Mouse (Mus musculus): ENCODE data around the gene Nrxn2. TPM values are rescaled to one million over a fixed set of nuclear protein-coding genes. Genes with fewer than 3 reads are reported as not detected.
A peak's percentile ranks its signal among the peaks of the same experiment; 100 is the strongest.

Gene Nrxn2
- polyA plus RNA-seq, 1 experiment, result 6.4 TPM

GRCm38 (mm10) chr19:6478566-6478965, 60.0 kb downstream of the Nrxn2 start:
- TF ChIP-seq CTCF (conservative IDR thresholded peaks at IDR 0.05; ENCODE audit: insufficient read depth, insufficient read length, low read depth, low read length), result no peak
- 92% methylated on average over 2 of the region's 2 CpGs for WGBS
- H3K27ac ChIP-seq (ENCODE audit: insufficient read depth, low read depth, low read length), result no peak overlapping the region

GRCm38 (mm10) chr19:6482886-6483285, 64.4 kb downstream of the Nrxn2 start:
- Histone ChIP-seq H3K4me1 (ENCODE audit: control insufficient read depth, insufficient read depth, low read length) (no peaks in the 10 kb centered on the region), H3K4me3 (ENCODE audit: insufficient read depth, low read depth, low read length) (no peak overlapping the region), H3K27me3 (replicated peaks; ENCODE audit: control insufficient read depth, insufficient read depth, low read length) (no peaks in the 10 kb centered on the region), H3K27ac (ENCODE audit: insufficient read depth, low read depth, low read length) (no peak overlapping the region), H3K36me3 (ENCODE audit: control insufficient read depth, insufficient read depth, low read length) (no peaks in the 10 kb centered on the region)
- TF ChIP-seq POLR2A (IDR thresholded peaks at IDR 0.05; ENCODE audit: low read depth, low read length) (no peak), CTCF (conservative IDR thresholded peaks at IDR 0.05; ENCODE audit: insufficient read depth, insufficient read length, low read depth, low read length) (no peak)
- WGBS, result 91% methylated on average over 6 of the region's 6 CpGs
- no peak for DNase-seq

More at GRCm38 (mm10) chr19:6478566-6478965, 60.0 kb downstream of the Nrxn2 start:
- Histone ChIP-seq H3K27me3 (replicated peaks; ENCODE audit: control insufficient read depth, insufficient read depth, low read length) (no peaks in the 10 kb centered on the region), H3K4me1 (ENCODE audit: control insufficient read depth, insufficient read depth, low read length) (no peaks in the 10 kb centered on the region), H3K36me3 (ENCODE audit: control insufficient read depth, insufficient read depth, low read length) (no peaks in the 10 kb centered on the region), H3K4me3 (ENCODE audit: insufficient read depth, low read depth, low read length) (no peak overlapping the region)
- no peak for DNase-seq

- no peak for DNase-seq
- Histone ChIP-seq H3K36me3 (ENCODE audit: control insufficient read depth, insufficient read depth, low read length) (no peaks in the 10 kb centered on the region), H3K4me1 (ENCODE audit: control insufficient read depth, insufficient read depth, low read length) (no peaks in the 10 kb centered on the region), H3K4me3 (ENCODE audit: insufficient read depth, low read depth, low read length) (no peak overlapping the region), H3K27me3 (replicated peaks; ENCODE audit: control insufficient read depth, insufficient read depth, low read length) (no peaks in the 10 kb centered on the region), H3K27ac (ENCODE audit: insufficient read depth, low read depth, low read length) (no peak overlapping the region)
- no peak for TF ChIP-seq CTCF (conservative IDR thresholded peaks at IDR 0.05; ENCODE audit: insufficient read depth, insufficient read length, low read depth, low read length)
- TF ChIP-seq POLR2A (IDR thresholded peaks at IDR 0.05; ENCODE audit: low read depth, low read length), result no peak
- WGBS, result 83% methylated on average over 13 of the region's 13 CpGs
Measured at GRCm38 (mm10) chr19:6485059-6485630, 66.6 kb downstream of the Nrxn2 start.

GRCm38 (mm10) chr19:6489030-6489429, 70.5 kb downstream of the Nrxn2 start:
- Histone ChIP-seq H3K4me3 (ENCODE audit: insufficient read depth, low read depth, low read length) (no peak overlapping the region), H3K4me1 (ENCODE audit: control insufficient read depth, insufficient read depth, low read length) (no peaks in the 10 kb centered on the region), H3K27me3 (replicated peaks; ENCODE audit: control insufficient read depth, insufficient read depth, low read length) (no peaks in the 10 kb centered on the region), H3K27ac (ENCODE audit: insufficient read depth, low read depth, low read length) (no peak overlapping the region), H3K36me3 (ENCODE audit: control insufficient read depth, insufficient read depth, low read length) (no peaks in the 10 kb centered on the region)
- WGBS, result 0% methylated on average over 4 of the region's 4 CpGs
- TF ChIP-seq POLR2A (IDR thresholded peaks at IDR 0.05; ENCODE audit: low read depth, low read length), result no peak
- TF ChIP-seq CTCF (conservative IDR thresholded peaks at IDR 0.05; ENCODE audit: insufficient read depth, insufficient read length, low read depth, low read length), result peak; percentile 99
- peak; percentile 83 for DNase-seq

GRCm38 (mm10) chr19:6491538-6491937, 73.0 kb downstream of the Nrxn2 start:
- DNase-seq, result no peak
- 71% methylated on average over 8 of the region's 8 CpGs for WGBS
- Histone ChIP-seq H3K27ac (ENCODE audit: insufficient read depth, low read depth, low read length) (no peak overlapping the region), H3K4me1 (ENCODE audit: control insufficient read depth, insufficient read depth, low read length) (no peaks in the 10 kb centered on the region), H3K27me3 (replicated peaks; ENCODE audit: control insufficient read depth, insufficient read depth, low read length) (no peaks in the 10 kb centered on the region), H3K4me3 (ENCODE audit: insufficient read depth, low read depth, low read length) (no peak overlapping the region), H3K36me3 (ENCODE audit: control insufficient read depth, insufficient read depth, low read length) (no peaks in the 10 kb centered on the region)
- TF ChIP-seq CTCF (conservative IDR thresholded peaks at IDR 0.05; ENCODE audit: insufficient read depth, insufficient read length, low read depth, low read length) (no peak), POLR2A (IDR thresholded peaks at IDR 0.05; ENCODE audit: low read depth, low read length) (no peak)

- peak; percentile 81 for DNase-seq
- no peaks in the 10 kb centered on the region; the same call in 1 of the 2 replicates for H3K27me3 ChIP-seq (replicated peaks; ENCODE audit: control insufficient read depth, insufficient read depth, low read length)
- WGBS, result 19% methylated on average over 12 of the region's 12 CpGs
- H3K4me3 ChIP-seq (ENCODE audit: insufficient read depth, low read depth, low read length), result no peak overlapping the region
- no peaks in the 10 kb centered on the region for H3K4me1 ChIP-seq (ENCODE audit: control insufficient read depth, insufficient read depth, low read length)
- TF ChIP-seq POLR2A (IDR thresholded peaks at IDR 0.05; ENCODE audit: low read depth, low read length) (no peak), CTCF (conservative IDR thresholded peaks at IDR 0.05; ENCODE audit: insufficient read depth, insufficient read length, low read depth, low read length) (peak; percentile 81)
- no peak overlapping the region for H3K27ac ChIP-seq (ENCODE audit: insufficient read depth, low read depth, low read length)
- H3K36me3 ChIP-seq (ENCODE audit: control insufficient read depth, insufficient read depth, low read length), result no peaks in the 10 kb centered on the region
Measured at GRCm38 (mm10) chr19:6492124-6492523, 73.6 kb downstream of the Nrxn2 start.

GRCm38 (mm10) chr19:6493219-6493618, 74.7 kb downstream of the Nrxn2 start:
- whole genome bisulfite sequencing, result 83% methylated on average over 7 of the region's 7 CpGs
- no peak overlapping the region for H3K4me3 ChIP-seq (ENCODE audit: insufficient read depth, low read depth, low read length)
- DNase-seq, result no peak
- no peaks in the 10 kb centered on the region for H3K4me1 ChIP-seq (ENCODE audit: control insufficient read depth, insufficient read depth, low read length)
- no peaks in the 10 kb centered on the region for H3K36me3 ChIP-seq (ENCODE audit: control insufficient read depth, insufficient read depth, low read length)
- no peak for TF ChIP-seq CTCF (conservative IDR thresholded peaks at IDR 0.05; ENCODE audit: insufficient read depth, insufficient read length, low read depth, low read length)
- no peak overlapping the region for H3K27ac ChIP-seq (ENCODE audit: insufficient read depth, low read depth, low read length)
- no peaks in the 10 kb centered on the region; the same call in 1 of the 2 replicates for H3K27me3 ChIP-seq (replicated peaks; ENCODE audit: control insufficient read depth, insufficient read depth, low read length)
